In the genomic region with DNA sequence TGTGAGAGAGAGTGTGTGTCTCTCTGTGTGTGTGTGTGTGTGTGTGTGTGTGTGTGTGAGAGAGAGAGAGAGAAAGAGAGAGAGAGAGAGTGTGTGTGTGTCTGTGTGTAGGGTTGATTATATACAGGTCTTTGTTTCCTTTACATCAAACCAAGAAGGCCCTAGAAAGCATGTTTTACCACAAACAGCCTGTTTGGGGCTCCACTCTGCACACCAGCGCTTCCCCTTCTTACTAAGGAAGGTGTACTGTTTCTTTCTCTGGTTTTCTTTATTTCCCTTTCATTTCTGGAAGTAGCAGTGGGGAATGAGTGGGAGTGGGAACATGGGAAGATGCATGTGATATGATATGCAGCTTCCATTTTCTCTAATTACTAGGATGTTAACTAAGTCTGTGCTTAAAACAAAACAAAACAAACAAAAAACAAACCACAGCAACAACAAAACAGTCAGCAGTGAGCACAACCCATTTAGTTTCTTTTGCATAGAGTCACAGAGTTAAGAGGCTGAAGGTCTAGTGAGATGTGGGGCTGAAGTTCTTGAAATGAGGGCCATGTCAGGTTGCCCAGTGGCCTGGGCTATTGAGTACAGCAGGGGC, we compare ENCODE assay signal across 8 mouse cellular contexts. TPM values are rescaled to one million over a fixed set of nuclear protein-coding genes. Genes with fewer than 3 reads are reported as not detected.
DNase-seq lines count a peak whose midpoint lies in the region; ATAC-seq and TF ChIP-seq lines count a peak whose summit lies in the region.

No protein-coding gene starts in this region.

- H3K4me3 ChIP-seq in kidney, embryonic 14.5 days (ENCODE audit: low read length) = no peak overlapping the region
- no peak overlapping the region for H3K4me3 ChIP-seq in bone marrow, adult 2 months (replicated peaks; ENCODE audit: control insufficient read depth, low read depth, low read length)
- H3K4me3 ChIP-seq in hindbrain, embryonic 12.5 days = no peak overlapping the region
- H3K4me3 ChIP-seq in midbrain, embryonic 13.5 days (replicated peaks) = no peak overlapping the region

- no peak for TF ChIP-seq POLR2A in bone marrow, adult 2 months (IDR thresholded peaks at IDR 0.05; ENCODE audit: borderline replicate concordance, control insufficient read depth, low read depth, low read length)

- H3K4me2 ChIP-seq in kidney, embryonic 14.5 days (replicated peaks; ENCODE audit: low read depth, low read length) = no peak overlapping the region
- no peak overlapping the region for H3K4me2 ChIP-seq in hindbrain, embryonic 12.5 days (replicated peaks)
- no peak overlapping the region for H3K4me2 ChIP-seq in midbrain, embryonic 13.5 days (replicated peaks)

- no peak for DNase-seq in kidney, postnatal 36 days
- DNase-seq in left cerebral cortex, adult 11 months (ENCODE audit: low spot score) = no peak
- no peak for DNase-seq in kidney, postnatal 10 days
- DNase-seq in adrenal gland, adult 18-20 months (ENCODE audit: low spot score in 2 of 2) = no peak

- no peaks in the 10 kb centered on the region for H3K27me3 ChIP-seq in kidney, embryonic 14.5 days (ENCODE audit: control insufficient read depth, insufficient read depth, low read length)
- H3K27me3 ChIP-seq in hindbrain, embryonic 12.5 days = no peaks in the 10 kb centered on the region
- H3K27me3 ChIP-seq in midbrain, embryonic 13.5 days = no peaks in the 10 kb centered on the region

- no peaks in the 10 kb centered on the region for H3K9me3 ChIP-seq in kidney, embryonic 14.5 days (ENCODE audit: control insufficient read depth, low read length)
- no peaks in the 10 kb centered on the region for H3K9me3 ChIP-seq in hindbrain, embryonic 12.5 days (replicated peaks)
- H3K9me3 ChIP-seq in midbrain, embryonic 13.5 days = no peaks in the 10 kb centered on the region

- 37% methylated on average over 1 of the region's 1 CpGs for WGBS in kidney, embryonic 14.5 days
- WGBS in bone marrow, adult 2 months = 7% methylated on average over 1 of the region's 1 CpGs
- WGBS in hindbrain, embryonic 12.5 days = 78% methylated on average over 1 of the region's 1 CpGs
- 65% methylated on average over 1 of the region's 1 CpGs for WGBS in midbrain, embryonic 13.5 days

- no peak overlapping the region; the same call in 1 of the 2 replicates for H3K9ac ChIP-seq in kidney, embryonic 14.5 days (ENCODE audit: low read depth, low read length)
- no peak overlapping the region for H3K9ac ChIP-seq in hindbrain, embryonic 12.5 days
- no peak overlapping the region for H3K9ac ChIP-seq in midbrain, embryonic 13.5 days (replicated peaks)

- ATAC-seq in kidney, embryonic 14.5 days (ENCODE audit: low FRiP score, low TSS enrichment) = no peak
- peak; percentile 20 for ATAC-seq in hindbrain, embryonic 12.5 days (ENCODE audit: low FRiP score)
- ATAC-seq in midbrain, embryonic 13.5 days = peak; percentile 18; the same call in 1 of the 2 replicates

- TF ChIP-seq CTCF in bone marrow, adult 2 months (IDR thresholded peaks at IDR 0.05; ENCODE audit: control insufficient read depth, insufficient read depth, low read length) = no peak

- peaks cover 51% of the 10 kb centered on the region for H3K4me1 ChIP-seq in kidney, embryonic 14.5 days (ENCODE audit: control insufficient read depth, insufficient read depth, low read length)
- H3K4me1 ChIP-seq in bone marrow, adult 2 months (ENCODE audit: control insufficient read depth, insufficient read depth, low read length) = peaks cover 11% of the 10 kb centered on the region
- peaks cover 46% of the 10 kb centered on the region for H3K4me1 ChIP-seq in hindbrain, embryonic 12.5 days
- H3K4me1 ChIP-seq in midbrain, embryonic 13.5 days (replicated peaks) = peaks cover 52% of the 10 kb centered on the region

- peaks cover 3% of the 10 kb centered on the region; the same call in 1 of the 2 replicates for H3K36me3 ChIP-seq in kidney, embryonic 14.5 days (ENCODE audit: control insufficient read depth, insufficient read depth, low read length)
- H3K36me3 ChIP-seq in hindbrain, embryonic 12.5 days = no peaks in the 10 kb centered on the region
- no peaks in the 10 kb centered on the region for H3K36me3 ChIP-seq in midbrain, embryonic 13.5 days

- H3K27ac ChIP-seq in kidney, embryonic 14.5 days (ENCODE audit: low read depth, low read length) = peak overlapping the region; percentile 97
- peak overlapping the region; percentile 67; the same call in 1 of the 2 replicates for H3K27ac ChIP-seq in bone marrow, adult 2 months (ENCODE audit: control insufficient read depth, insufficient read depth, low read depth, low read length, poor library complexity)
- H3K27ac ChIP-seq in hindbrain, embryonic 12.5 days = peak overlapping the region; percentile 85
- H3K27ac ChIP-seq in midbrain, embryonic 13.5 days = peak overlapping the region; percentile 87

RNA-seq across cellular contexts. Expression of a gene that starts 49.4 kb away (rescaled TPM):
- 34.4 and 42.7 TPM in 2 replicates for polyA plus RNA-seq in kidney, embryonic 14.5 days (2014; fragmentation: Nextera tagmentation; extraction: Ambion mirVana)
- polyA plus RNA-seq in bone marrow, adult 2 months (2011; ENCODE audit: insufficient read depth, insufficient read length, low replicate concordance, missing spikeins) = 10.0 and 22.9 TPM in 2 replicates
- 26.5 and 30.1 TPM in 2 replicates for polyA plus RNA-seq in hindbrain, embryonic 12.5 days (2016; fragmentation: Nextera tagmentation; extraction: Ambion mirVana)
- 9.0 and 10.0 TPM in 2 replicates for polyA plus RNA-seq in midbrain, embryonic 13.5 days (2015; fragmentation: Nextera tagmentation; extraction: Ambion mirVana)
- total RNA-seq in adrenal gland, adult 18-20 months (2021) = 10 to 100 TPM; 46.6 to 79.1 TPM
